Mouse (Mus musculus) liver, adult 2 months (tissue): ENCODE data around the gene Ifitm6.

Experiments used
- CTCF ChIP-seq: fragments of 200-500 bp; IDR thresholded peaks from 2 replicates; pipeline ENCODE4 v1.5.1; 2011; ENCODE audit warnings: low read depth, low read length, control low read depth
- POLR2A ChIP-seq: fragments of 200-500 bp; IDR thresholded peaks from 2 replicates; pipeline ENCODE4 v1.6.1; 2011; ENCODE audit warnings: low read length, control low read depth; ENCODE audit not compliant: insufficient read depth; ENCODE audit errors: extremely low read depth

GRCm38 (mm10) chr7:141040867-141041606 lies 23.3 kb upstream of the Ifitm6 start:
- TF ChIP-seq CTCF, result no peak
- no peak for TF ChIP-seq POLR2A
